Mouse (Mus musculus) left cerebral cortex, adult 11 months (tissue): Measurements from ENCODE around the gene Elmo1.

Source experiments
- DNase-seq: peaks from one replicate; pipeline ENCODE4 v3.0.0; 2022; ENCODE audit warnings: low spot score

The Elmo1 gene

DNA sequence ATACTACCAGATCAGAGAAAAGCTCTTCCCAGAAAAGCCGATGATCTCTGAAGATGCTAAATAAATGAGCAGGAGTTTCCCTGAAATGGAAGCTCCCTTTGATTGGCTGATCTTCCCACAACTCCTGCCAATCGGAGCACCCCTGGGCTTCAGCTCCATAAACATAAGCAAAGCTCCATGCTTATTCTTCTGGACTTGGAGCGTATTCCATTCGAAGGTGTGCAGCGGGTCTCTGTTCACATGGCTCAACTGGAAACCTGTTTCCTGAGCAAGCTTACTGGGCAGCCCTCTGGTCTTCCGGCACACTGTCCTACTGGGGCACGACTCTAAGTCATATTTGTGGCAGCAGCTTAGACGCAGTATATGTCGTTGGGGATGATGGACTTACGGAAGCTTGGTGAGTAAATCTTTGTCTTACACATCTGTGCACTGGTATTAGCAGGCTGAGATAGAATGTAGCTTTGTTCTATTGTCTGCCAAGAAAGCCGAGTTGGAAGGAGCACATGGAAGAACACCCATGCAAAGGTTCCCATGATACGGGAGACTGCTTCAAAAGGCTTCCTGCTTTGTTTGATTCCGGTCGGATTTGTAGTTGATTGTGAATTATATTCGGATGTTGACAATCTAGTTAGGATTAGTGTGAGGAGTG lies 382.6 kb downstream of the Elmo1 start:
- peak; percentile 66 for DNase-seq

GRCm38 (mm10) chr13:20473641-20474078 lies 383.3 kb downstream of the Elmo1 start:
- DNase-seq, result no peak

DNA sequence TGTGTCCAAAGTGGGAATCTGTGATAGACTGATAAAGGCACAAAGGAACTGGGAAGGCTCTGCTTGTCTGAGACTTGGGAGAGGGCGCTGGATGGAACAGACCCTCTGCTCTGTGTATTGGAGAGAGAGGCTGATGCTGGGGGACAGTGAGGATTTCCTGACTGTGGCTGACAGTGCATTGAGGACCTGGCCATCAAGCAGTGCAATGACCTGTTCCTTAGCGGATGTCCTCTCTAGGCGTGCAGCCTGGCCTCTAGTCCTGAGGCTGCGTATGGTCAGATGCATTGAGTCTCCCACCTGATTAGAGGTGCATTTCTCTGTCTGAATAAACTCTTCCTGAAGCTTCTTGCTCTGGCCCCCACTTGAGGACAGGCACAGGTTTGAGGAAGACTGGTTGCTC lies 384.2 kb downstream of the Elmo1 start:
- no peak for DNase-seq

- DNase-seq, result no peak
Measured at GRCm38 (mm10) chr13:20481805-20482204, 391.4 kb downstream of the Elmo1 start.

DNA sequence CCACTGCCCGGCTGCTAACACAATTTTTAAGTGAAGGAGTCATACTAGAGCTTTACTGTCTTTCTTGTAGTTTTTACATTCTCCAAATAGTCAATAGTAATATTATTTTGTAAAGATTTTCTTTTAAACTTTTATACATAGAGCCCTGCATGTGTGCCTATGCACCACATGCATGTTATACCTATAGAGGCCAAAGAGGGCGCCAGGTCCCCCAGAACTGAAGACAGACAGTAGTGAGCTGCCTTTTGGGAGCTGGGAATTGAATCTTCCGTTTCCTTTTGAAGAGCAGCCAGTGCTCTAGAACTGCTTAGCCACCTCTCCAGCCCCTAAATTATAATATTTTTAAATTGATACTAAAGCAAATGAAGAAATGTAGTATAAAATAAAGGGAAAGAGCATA lies 398.7 kb downstream of the Elmo1 start:
- no peak for DNase-seq

- DNase-seq, result no peak
Measured at GRCm38 (mm10) chr13:20489698-20490417, 399.5 kb downstream of the Elmo1 start.

DNA sequence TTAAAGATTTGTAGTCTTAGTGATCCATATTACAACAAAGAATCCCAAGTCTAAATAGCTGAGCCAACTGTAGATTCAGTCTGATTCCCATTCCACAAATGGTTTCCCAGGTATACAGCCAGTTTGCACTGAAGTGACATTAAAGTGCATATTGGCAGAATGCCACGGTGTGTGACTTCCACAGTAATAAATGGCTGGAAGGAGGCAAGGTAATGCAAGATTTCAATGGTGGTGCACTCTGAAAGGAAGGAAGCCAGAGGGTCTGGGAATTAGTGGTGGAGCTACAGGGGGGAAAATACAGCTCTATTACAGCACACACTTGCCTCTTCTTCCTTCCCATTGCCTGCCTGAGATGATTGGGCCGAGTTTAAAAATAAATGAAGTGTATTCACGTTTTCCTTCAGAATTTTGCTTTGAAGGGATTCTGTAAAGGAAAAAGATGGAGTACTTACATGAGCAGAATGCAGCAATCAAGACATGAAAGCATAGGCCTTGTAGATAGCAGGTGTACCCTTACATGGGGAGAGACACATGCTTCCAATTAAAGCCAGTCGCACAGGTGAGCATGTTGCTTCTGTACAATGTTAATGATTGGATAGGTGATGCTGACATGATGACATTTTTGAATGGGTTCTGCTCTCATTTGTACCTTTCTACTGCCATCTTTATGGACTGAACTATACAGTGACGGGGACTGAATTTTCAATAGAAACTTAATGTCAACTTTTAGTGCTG lies 400.6 kb downstream of the Elmo1 start:
- no peak for DNase-seq

GRCm38 (mm10) chr13:20491666-20492065 lies 401.3 kb downstream of the Elmo1 start:
- no peak for DNase-seq

DNA sequence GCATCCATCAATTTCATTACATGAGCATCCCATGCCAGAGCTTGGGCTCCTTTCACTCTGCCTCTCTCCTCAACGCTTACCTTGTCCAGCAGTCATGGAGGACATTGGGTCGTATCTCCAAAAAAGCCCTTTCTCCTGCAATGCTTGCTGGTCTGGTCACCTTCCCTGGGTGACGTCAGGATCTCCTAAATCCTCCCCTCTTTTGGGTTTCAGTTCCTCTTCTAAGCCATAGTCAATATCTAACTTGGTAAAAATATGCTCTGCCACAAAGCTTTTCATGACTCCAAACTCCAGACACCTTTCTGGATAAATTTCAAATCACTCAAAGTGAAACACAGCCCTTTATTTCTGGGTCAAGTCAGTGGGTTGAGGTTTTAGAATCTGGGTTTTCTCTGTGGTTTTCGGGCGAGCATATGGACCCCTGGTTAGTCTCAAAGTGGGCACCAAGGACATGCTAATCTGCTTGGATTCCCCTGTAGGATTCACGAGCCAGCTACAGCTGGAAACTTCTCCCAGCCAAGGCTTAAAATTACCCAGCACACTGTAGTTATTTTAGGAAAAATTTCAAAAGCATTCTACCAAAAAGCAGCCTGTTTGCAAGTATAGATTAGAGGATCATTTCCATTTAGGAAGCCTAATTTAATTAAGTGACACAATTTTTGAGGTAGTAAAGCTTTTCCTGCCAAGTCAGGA lies 403.8 kb downstream of the Elmo1 start:
- DNase-seq, result no peak

DNA sequence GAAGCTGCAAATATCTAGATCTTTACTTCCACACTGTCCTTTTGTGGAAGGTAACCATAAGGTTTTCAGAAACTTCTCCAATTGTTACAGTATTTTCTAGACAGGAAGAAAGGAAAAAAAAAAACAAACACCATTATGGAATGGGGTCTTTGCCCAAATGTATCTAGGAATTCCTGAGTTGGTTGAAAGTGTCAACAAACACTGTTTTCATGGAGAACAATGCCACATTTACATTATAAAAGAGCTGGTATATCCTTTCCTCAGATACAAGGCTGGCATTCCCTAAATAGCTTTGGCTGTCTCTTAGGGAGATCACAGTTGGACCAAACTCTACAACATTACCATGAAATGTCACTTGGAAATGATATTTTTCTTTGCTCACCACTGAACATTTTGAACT lies 411.5 kb downstream of the Elmo1 start:
- DNase-seq, result no peak

DNA sequence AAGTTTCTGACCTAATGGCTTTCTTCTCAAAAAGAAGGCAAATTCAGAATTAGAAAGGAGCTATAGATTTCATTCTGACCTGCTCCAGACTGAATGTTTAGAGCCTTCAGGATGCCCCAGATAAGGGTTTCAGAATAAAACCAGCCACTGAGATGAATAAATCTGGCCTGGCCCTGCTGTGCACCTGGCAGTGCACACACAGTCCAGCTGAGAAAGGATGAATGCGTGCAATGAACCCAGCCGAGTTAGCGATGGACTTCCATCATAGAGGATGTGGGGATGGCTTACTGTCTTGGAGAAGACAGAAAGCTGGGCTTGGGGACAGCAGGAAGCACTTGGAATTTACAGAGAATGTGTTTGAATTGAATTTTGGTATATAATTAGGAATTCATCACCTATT lies 413.0 kb downstream of the Elmo1 start:
- DNase-seq, result no peak

- no peak for DNase-seq
Measured at GRCm38 (mm10) chr13:20507381-20508129, 417.2 kb downstream of the Elmo1 start.

- no peak for DNase-seq
Measured at GRCm38 (mm10) chr13:20511026-20511425, 420.6 kb downstream of the Elmo1 start.

GRCm38 (mm10) chr13:20512317-20513240 lies 422.2 kb downstream of the Elmo1 start:
- DNase-seq, result no peak

DNA sequence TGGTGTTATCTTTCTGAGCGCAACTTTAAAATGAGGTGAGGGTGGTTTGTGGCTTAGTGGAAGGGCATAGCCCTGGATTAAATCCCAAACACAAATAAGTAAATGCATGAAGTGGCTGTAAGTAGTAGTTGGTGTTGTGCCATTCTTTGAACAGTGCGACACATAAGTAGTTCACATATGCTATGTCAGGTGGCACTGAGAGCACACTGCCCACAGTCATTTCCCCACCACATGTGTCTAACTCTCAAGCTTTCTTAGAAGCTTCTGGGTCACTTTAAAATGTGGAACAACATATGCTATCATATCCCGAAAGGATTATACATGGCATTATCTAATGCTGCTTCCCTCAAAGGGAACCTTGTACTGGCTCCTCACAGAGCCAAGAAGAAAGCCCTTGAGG lies 424.3 kb downstream of the Elmo1 start:
- DNase-seq, result no peak

DNA sequence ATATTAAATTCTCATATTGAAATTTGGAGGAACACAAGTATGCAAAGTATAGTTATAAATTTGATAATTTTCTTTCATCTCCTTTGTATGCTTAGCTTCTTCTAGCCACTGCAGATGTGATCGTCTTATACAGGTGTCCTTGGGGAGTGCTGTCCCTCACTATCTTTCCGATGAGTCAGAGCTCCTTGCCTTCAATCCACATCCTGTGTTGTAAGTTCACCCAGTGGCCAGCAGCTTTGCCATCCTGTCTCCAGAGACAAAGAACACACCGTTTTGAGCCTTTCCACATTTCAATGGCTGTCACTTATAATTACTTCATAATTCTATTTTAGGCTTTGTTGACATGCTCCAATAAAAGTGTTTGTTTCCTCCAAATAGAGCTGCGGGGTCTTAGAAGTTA lies 425.7 kb downstream of the Elmo1 start:
- no peak for DNase-seq

GRCm38 (mm10) chr13:20517702-20518101 lies 427.3 kb downstream of the Elmo1 start:
- DNase-seq, result no peak

GRCm38 (mm10) chr13:20521492-20521891 lies 431.1 kb downstream of the Elmo1 start:
- DNase-seq, result no peak

- DNase-seq, result no peak
Measured at GRCm38 (mm10) chr13:20523671-20524070, 433.3 kb downstream of the Elmo1 start.

DNA sequence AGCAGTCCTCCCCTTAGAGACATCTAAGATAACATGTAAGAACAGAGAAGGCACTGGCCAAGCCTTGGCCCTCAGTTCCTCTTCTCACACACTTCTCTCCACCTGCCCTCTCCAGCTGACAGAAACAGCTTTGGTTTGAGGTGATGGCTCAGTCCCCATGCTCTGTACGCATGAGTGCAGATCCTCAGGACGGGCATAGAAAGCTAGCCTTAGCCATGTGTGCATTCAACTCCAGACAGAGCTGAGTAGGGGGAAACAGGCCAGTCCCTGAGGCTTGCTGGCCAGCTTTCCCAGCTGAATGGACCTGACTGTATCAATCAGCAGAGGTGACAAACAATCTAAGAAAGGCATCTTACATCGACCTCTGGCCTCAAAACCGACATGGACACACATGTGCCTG lies 435.4 kb downstream of the Elmo1 start:
- no peak for DNase-seq

GRCm38 (mm10) chr13:20537053-20537452 lies 446.7 kb downstream of the Elmo1 start:
- DNase-seq, result no peak
